Mouse (Mus musculus) kidney, adult 11 months (tissue): ENCODE results near the gene Cd59b.
"Not testable (repeated sequence)": the region's sequence is repeated elsewhere in the genome, so short reads cannot be mapped to it uniquely, and the experiment has no call there.

Experiments
- DNase-seq: peaks from one replicate; pipeline ENCODE4 v3.0.0; 2022

The Cd59b gene

DNA sequence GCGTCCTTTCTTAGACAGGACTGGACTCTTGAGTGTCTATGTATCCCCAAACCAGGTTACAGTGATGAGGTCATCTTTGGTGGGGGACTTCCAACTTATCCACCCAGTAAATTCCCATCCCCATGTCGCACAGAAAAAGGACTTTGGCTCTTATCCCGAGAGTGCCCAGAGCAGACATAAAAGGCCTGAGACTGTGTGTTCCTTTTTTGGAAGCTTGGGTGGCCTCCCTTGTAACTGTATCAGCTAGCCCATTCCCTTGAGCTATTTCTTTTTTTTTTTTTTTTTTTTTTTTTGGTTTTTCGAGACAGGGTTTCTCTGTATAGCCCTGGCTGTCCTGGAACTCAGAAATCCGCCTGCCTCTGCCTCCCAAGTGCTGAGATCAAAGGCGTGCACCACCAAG is 4.1 kb upstream of the Cd59b start, which contains the start of gene Gm10912:
TSS of gene Gm10912 (plus strand) at position 301 of the 400 bp plus-strand sequence.
- DNase-seq, result not testable (repeated sequence)

DNA sequence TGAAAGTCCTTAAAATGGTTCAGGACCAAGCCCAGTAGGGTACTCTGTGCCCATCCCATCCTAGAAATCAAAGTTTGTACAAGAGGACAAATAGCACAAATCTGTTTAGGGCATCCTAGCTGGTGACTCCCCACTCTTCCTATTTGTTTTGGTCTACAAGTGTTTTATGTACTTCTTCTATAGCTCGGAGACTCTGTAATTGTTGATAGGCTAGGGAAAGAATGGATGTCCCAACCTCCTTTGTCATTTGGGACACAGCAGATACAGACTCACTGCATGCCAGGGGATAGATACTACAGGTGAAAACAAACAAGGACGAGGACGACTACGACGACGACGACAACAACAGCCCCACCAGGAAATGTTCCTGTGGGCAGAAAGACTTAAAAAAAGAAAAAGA is 1.2 kb upstream of the Cd59b start, which contains the start of gene Gm10799:
TSS of gene Gm10799 (minus strand) at position 101 of the 400 bp plus-strand sequence.
- not testable (repeated sequence) for DNase-seq

DNA sequence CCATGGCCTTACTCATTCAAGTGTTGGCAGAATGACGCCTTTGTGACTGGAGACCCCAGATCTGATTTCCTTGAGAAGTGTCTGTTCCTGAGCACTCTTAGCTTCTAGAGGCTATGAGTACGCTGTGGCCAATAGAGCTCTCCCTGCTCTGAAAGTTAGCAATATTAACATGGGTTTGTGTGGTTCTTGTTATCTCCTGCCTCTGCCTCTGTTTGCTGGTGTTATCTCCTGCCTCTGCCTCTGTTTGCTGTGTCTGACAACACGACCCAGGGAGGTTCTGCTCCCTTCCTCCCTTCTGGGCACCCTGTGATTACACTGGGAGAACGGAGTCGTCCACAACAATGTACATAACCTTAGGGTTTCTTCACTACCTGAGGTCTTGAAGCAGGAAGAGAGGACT is 8.6 kb downstream of the Cd59b start:
- DNase-seq, result not testable (repeated sequence)

DNA sequence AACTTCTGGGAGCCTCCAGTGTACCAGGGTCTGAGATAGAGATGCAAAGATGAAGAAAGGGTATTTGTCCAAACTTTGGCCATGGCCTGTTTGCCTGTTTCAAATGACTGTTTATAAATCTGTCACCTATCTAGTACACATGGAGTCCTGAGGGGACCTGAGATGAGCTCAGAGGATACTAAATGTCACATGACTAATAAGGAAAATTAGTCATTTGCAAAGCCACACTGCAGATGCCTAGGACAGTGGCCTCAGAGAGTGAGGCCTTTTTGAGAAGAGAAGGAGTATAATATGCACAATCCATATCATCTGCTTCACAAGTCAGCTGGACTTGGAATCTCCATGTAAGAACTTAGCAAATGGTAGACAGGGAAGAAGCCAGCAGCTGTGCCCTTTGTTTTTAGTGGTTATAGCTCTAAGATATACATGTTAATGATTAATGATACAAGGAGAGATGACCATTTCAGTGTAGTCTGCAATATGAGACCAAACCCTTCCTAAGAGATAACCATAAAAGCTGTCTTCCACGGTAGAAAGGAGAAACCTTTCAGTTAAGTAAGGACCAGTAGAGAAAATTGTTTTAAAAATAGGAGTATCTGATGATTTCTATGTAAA is 11.9 kb downstream of the Cd59b start:
- DNase-seq, result not testable (repeated sequence)

DNA sequence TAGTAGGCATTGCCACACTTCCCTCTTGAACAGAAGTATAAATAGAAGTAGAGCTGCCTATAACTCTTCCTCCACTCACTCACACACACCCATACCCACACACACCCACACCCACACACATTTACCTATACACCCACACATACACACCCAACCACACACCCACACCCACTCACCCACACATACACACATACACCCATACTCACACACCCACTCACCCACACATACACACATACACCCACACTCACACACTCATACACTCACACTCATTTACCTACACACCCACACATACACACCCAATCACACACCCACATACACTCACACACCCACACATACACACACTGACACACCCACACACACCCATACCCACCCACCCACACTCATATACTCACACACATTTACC is 12.8 kb downstream of the Cd59b start:
- DNase-seq, result peak; percentile 0

DNA sequence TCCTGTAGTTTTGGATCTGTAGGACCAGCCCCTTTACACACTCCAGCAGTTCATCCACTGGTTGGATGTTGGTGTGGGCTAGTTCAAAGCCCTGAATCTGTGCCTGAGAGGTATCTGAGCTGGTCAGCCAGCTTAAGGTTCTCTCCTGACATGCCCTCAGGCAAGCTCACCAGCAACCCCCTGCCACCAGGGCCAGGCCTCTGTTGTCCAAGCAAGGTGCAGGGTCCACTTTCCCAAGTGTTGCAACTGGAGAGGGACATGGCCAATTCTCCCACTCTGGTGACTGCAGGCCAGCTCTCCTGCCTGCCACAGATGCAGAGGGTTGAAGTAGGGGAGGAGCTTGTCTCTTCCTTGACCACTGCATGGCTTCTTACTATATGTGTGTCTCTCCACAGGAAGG is 14.4 kb downstream of the Cd59b start:
- not testable (repeated sequence) for DNase-seq

DNA sequence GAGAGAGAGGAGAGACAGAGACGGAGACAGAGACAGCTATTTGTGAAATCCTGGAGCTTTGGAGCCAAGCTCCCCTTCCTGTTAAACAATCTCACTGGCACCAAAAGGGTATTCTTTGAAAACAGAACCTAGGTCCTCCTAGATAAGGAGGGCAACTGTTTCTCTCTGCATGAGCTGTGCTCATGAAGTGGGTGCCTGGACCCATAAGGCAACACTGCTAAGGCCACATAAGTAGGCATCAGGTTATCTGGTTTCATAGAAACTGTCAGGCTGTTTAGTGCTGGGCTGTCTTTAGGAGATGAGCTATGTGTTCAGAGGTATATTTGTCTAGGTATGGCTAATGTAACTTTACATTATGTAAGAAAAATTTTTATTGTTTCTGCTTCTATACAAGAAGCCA is 17.9 kb downstream of the Cd59b start:
- not testable (repeated sequence) for DNase-seq

DNA sequence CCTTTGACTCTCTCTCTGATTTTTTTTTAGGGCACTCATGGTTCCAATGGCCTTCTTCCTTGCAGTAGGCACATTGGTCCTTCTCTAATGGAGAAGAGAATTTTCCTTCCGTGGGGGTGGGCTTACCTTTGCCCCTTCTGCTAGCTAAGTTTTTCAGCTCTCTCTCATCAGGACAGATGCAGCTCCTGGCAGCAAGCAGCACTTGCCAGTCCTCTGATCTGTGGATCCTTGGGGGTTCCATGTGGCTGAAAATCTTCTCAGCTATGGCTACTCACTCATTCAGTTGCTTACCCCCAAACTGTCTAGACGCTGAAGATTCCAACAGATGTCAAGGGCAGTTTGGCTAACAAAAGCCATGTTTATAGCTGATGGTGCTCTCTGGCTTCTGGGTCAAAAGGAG is 23.7 kb downstream of the Cd59b start:
- no peak for DNase-seq

DNA sequence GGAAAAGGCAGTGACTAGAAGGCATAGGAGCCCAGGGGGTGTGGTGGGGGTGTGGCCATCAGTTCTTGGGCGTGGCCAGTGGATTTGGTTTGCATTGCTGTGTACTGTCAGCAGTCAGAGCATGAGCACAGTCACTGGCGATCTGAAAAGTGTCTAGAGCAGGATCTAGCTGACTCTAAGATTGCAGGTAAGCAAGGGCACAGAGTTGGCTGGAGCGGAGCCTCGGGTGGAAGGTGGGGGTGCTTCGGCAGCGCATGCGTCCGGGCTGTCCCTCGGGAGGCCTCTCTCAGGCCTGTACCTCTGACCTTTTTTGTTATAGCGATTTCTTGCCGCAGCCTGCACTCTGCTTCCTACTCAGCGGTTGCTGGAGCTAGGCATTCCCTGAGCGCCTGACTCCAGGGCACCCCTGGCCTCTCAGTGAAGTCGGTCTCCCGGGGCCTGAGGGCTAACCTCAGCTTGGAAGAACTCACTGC is 26.1 kb downstream of the Cd59b start, which contains the start of gene Cd59a:
TSS of gene Cd59a (plus strand) at position 61 of the 473 bp plus-strand sequence.
- DNase-seq, result peak; percentile 93

DNA sequence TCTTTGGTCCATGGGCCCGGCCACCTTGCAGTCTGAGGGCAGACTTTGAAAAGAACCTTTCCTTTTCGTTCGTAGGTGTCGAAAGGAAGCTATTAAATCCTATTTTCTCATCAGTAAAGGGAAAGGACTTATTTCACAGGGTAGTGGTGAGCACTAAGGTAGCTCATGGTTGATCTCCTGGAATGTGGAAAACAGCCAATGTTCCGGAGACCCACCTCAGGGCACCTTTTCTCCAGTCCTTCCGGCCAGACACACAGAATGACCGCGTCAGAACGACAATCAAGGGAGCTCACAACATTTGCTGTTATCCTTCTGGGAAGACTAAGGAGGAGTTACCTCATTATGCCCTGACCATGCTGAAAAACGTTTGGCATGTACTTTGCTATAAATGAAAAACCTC is 26.6 kb downstream of the Cd59b start:
- DNase-seq, result no peak

DNA sequence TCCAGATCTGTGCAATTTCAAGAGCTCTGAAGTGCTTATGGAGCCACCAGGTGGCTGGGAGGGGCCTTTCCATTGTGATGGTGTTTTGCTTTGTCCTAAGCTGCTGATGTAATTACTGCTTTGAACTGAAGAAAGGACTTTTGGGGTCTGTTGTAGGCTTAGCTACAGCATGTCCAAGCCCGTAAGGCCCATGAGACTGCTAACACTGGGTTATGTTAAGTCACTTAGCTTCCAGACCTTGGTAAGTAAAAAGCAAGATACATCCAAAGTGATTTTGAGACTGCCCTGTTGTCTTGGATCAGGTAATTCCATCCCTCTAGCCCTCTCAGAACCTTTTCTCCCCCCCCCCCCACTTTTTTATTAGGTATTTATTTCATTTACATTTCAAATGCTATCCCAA is 27.1 kb downstream of the Cd59b start:
- DNase-seq, result not testable (repeated sequence)

DNA sequence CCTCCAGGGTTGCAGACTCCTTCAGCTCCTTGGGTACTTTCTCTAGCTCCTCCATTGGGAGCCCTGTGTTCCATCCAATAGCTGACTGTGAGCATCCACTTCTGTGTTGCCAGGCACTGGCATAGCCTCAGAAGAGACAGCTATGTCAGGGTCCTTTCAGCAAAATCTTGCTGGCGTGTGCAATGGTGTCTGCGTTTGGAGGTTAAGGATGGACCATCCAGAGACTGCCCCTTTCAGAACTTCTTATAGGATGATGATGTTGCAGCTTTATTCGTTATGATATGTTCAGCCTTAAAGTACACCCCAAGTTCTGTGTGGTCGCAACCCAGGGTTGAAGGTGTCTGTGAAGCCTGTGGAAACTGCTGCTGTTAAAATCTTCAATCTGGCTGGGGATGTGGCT is 27.7 kb downstream of the Cd59b start:
- DNase-seq, result not testable (repeated sequence)

DNA sequence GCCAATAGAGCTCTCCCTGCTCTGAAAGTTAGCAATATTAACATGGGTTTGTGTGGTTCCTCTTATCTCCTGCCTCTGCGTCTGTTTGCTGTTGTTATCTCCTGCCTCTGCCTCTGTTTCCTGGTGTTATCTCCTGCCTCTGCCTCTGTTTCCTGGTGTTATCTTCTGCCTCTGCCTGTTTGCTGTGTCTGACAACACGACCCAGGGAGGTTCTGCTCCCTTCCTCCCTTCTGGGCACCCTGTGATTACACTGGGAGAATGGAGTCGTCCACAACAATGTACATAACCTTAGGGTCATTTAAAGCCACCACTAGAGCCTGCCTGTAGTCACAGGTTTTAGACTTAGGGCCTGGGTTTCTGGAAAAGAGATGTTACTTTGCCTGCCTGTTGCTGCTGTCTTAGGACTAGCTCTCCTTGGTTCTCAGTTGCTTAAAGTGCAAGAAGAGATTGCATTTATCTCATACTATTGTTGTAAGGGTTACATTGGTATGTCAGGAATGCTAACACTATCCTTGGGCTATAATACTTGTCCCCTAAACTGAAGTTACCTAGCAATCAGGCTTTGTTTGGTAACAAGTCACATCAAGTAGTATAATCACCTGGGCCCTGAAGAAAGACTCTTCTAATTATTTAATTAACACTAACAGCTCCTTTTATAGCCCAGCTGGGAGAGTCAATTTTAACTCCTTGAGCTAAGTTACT is 29.0 kb downstream of the Cd59b start:
- no peak for DNase-seq

DNA sequence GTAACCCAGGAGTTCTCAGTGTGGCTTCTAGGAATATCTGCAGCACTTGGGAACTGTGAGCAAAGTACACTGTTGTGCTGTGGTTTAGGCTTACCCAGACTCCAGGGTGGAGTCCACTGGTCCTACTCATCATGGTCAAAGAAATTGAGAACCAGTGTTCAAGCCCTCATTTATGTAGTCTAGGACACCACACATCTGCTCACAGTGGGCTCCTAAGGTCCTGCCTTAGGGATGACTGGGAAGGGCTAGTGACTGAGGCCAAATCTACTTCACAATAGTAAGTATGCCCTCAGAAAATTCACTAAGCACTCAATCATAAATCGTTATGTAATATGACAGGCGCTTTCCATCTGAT is 29.6 kb downstream of the Cd59b start:
- DNase-seq, result no peak

DNA sequence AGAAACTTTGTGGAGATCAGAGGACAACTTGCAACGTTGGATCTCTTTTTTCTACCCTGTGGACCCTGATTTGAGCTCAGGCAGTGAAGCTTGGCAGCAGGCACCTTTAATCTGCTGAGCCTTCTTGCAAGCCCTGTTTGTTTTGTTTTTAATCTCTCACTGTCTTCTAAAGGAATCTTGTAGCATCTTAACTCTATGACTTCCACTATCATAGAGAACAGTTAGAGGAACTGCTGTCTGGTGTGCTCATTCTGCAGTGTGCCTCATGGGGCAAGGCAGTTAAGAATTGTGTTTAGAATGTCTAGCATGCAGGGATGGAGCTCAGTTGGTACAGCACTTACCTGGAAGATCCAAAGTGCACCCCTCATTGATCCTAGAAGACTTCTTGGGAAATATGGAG is 30.3 kb downstream of the Cd59b start:
- no peak for DNase-seq

DNA sequence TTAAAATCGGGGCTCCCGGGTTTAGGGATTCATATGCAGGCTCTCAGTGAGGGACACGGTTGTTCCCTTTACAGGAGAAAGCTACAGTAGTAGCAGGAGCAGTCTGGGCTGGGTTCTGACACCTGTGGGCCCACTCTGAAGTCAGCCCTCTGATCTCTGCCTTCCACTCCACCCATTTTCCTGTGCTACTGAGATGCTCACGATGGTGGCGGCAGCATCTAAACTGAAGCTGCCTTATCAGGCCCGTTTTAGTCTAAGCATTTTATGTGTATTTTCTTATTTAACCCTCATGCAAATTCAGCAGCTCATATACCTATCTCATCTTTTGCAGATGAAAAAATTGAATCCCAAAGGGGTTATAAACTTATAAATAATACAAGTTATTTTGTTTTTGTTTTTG is 35.2 kb downstream of the Cd59b start:
- DNase-seq, result no peak

DNA sequence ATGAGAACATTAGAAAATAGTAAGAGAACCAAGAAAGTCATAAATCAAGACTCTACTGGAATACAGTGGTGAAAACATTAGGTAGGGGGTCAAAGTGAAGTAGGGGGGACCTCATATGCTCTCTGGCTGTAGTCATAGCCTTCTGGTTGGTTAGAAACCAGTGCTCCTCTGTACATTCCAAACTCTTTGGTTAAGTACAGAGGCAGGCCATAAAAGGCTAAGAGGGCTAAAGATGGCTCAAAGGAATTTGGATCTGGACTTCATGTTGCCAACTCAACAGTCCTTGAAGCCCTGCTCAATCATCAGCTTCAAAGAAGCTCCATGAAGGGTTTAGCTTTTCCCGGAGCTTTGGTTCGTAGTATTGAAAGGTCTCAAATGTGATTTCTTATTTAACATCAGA is 39.4 kb downstream of the Cd59b start:
- DNase-seq, result not testable (repeated sequence)

DNA sequence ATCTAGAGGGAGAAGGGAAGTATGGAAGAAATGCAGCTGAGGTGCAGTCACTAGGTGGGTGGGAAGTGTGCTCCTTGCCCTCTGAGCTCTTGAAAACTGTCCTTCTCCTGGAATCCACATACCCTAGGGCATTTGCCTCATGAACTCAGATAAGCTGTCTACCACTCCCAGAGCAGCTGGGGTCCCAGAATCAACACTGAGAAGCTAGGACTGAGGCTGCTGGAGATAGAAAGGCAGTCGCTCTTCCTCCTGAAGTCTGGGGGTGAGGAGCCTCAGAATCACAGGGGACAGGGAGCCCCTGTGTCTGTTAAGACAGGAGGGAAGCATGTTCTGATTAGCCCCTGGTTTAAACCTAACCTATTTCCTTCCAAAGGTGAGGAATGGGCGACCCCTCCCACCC is 39.9 kb downstream of the Cd59b start:
- no peak for DNase-seq

DNA sequence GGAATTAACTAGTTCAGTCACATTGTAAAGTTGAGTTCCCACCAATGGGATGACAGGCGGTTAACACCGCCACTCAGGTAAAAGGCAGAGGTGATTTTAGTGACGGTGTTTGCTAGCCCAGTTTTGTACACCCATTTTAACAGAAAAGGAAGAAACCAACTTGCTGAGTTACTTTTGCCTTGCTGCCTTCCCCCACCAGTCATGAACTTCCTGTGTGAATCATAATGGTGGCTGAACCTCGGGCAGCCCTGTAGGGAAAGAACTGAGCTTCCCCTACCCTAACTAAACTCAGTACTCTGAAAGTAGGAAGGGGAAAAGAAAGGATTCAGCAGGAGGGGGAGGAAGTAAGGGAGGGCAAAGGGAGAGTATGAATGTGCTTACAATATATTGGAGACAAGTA is 40.4 kb downstream of the Cd59b start:
- no peak for DNase-seq

DNA sequence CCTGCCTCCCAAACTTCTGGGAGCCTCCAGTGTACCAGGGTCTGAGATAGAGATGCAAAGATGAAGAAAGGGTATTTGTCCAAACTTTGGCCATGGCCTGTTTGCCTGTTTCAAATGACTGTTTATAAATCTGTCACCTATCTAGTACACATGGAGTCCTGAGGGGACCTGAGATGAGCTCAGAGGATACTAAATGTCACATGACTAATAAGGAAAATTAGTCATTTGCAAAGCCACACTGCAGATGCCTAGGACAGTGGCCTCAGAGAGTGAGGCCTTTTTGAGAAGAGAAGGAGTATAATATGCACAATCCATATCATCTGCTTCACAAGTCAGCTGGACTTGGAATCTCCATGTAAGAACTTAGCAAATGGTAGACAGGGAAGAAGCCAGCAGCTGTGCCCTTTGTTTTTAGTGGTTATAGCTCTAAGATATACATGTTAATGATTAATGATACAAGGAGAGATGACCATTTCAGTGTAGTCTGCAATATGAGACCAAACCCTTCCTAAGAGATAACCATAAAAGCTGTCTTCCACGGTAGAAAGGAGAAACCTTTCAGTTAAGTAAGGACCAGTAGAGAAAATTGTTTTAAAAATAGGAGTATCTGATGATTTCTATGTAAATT is 41.6 kb downstream of the Cd59b start:
- not testable (repeated sequence) for DNase-seq

DNA sequence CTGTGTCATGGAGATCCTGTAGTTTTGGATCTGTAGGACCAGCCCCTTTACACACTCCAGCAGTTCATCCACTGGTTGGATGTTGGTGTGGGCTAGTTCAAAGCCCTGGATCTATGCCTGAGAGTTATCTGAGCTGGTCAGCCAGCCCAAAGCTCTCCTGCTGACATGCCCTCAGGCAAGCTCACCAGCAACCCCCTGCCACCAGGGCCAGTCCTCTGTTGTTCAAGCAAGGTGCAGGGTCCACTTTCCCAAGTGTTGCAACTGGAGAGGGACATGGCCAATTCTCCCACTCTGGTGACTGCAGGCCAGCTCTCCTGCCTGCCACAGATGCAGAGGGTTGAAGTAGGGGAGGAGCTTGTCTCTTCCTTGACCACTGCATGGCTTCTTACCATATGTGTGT is 43.9 kb downstream of the Cd59b start:
- not testable (repeated sequence) for DNase-seq

DNA sequence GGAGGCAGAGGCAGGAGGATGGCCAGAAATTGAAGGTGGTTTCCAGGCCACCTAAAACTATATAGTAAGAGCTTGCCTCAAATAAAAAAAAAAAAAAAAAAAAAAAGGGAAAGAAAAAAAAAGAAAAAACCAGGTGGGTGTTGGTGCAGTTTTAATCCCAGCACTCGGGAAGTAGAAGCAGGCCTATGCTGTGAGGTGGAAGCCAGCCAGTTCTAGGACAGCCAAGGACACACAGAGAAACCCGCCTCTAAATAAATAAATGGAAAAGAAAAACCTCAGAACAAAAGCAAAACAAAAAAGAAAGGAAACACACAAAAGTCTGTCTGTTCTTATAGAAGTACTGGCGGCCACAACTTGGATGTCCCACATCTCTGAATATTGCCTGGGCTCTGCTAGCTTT is 45.2 kb downstream of the Cd59b start:
- no peak for DNase-seq

DNA sequence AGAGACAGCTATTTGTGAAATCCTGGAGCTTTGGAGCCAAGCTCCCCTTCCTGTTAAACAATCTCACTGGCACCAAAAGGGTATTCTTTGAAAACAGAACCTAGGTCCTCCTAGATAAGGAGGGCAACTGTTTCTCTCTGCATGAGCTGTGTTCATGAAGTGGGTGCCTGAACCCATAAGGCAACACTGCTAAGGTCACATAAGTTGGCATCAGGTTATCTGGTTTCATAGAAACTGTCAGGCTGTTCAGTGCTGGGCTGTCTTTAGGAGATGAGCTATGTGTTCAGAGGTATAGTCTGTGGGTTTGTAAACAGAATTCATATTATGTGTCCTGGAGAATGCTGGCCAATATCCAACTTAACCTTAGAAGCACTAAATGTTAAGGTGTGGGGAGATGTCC is 47.5 kb downstream of the Cd59b start:
- DNase-seq, result not testable (repeated sequence)

DNA sequence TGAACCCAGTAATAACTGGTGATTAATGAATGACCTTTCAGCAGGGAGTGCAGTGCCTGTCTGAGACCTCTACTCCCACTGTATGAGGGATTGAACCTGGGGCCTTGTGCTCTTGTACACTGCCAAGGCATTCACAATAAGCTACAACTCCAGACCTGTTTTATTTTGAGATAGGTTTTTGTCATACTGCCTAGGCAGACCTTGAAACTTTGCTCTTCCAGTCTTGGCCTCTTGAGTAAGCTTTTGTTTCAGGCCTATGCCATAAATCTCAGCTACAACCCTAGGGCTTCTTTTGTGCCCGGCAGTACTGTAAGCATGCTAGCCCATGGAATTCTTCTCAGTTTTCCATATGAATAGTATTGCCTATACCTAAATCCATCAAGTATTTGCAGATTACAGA is 49.4 kb downstream of the Cd59b start:
- no peak for DNase-seq
